In the genomic region with DNA sequence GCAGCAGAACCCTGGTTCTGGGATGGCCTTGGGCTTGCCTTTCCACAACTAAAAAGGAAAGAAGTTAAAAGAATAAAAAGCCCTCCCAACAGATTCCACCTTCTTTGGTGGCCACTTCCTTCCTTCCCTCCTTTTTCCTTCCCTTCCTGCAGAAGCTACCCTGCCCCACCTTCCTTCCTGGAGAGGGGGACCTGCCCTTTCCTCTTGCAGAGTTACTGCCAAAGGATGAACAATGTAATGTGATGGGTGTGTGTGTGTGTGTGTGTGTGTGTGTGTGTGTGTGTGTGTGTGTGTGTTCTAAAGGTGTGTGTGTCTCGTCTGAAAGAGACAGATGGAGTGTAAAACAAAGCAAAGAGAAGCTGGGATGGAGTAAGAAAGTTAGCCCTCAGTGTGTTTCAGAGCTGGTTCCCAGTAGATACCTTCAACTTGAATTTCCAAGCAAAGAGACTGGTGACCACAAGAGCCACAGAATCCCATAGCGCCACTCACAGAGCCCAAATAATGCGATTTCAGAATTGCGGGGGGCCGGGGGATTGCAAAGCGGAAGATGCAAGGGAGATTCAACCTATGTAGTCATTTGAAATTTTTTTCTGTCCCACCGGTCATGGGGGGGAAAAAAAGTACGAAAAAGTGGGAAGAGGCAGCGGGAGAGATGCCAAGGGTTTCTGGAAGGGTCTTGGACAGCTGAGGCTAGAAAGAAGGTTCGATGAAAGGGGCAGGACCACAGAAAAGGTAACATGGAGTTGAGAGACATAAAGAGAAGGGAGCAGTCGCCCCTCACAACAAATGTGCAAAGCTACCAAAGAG, we compare ENCODE assay signal across 8 mouse cellular contexts. TPM values are rescaled to one million over a fixed set of nuclear protein-coding genes. Genes with fewer than 3 reads are reported as not detected.
A peak's percentile ranks its signal among the peaks of the same experiment; 100 is the strongest.
DNase-seq lines count a peak whose midpoint lies in the region; ATAC-seq and TF ChIP-seq lines count a peak whose summit lies in the region.

No protein-coding gene starts in this region.

- TF ChIP-seq CTCF in lung, adult 2 months (IDR thresholded peaks at IDR 0.05; ENCODE audit: insufficient read depth, low read length), result no peak

- peak overlapping the region; percentile 98 for H3K27ac ChIP-seq in forebrain, embryonic 11.5 days (ENCODE audit: low read depth, low read length)

- no peak for DNase-seq in lung, adult 2 months
- no peak for DNase-seq in lung, postnatal 25 days (ENCODE audit: low spot score)
- no peak for DNase-seq in forebrain, embryonic 11.5 days (ENCODE audit: low spot score)
- peak; percentile 60 for DNase-seq in kidney, postnatal 14 days
- no peak for DNase-seq in urinary bladder, postnatal 14 days (ENCODE audit: low spot score)
- no peak for DNase-seq in cerebellum, adult 8-10 months
- DNase-seq in T-cell, adult 2 months (ENCODE audit: low spot score), result no peak

- H3K36me3 ChIP-seq in forebrain, embryonic 11.5 days (ENCODE audit: control insufficient read depth, insufficient read depth, low read length), result no peaks in the 10 kb centered on the region
- no peaks in the 10 kb centered on the region for H3K36me3 ChIP-seq in myocyte (ENCODE audit: control insufficient read depth, insufficient read depth)

- no peaks in the 10 kb centered on the region for H3K9me3 ChIP-seq in forebrain, embryonic 11.5 days (ENCODE audit: control insufficient read depth, low read length)

- H3ac ChIP-seq in myocyte (ENCODE audit: control insufficient read depth, insufficient read length), result no peak overlapping the region

- peak overlapping the region; percentile 67 for H3K4me2 ChIP-seq in forebrain, embryonic 11.5 days (ENCODE audit: low read depth, low read length, severe bottlenecking)
- peak overlapping the region; percentile 93 for H3K4me2 ChIP-seq in myocyte (ENCODE audit: low read depth)

- H3K4me3 ChIP-seq in lung, adult 2 months (replicated peaks; ENCODE audit: extremely low read depth, low read depth, low read length), result peak overlapping the region; percentile 49
- H3K4me3 ChIP-seq in forebrain, embryonic 11.5 days (ENCODE audit: low read depth, low read length), result peak overlapping the region; percentile 18
- H3K4me3 ChIP-seq in myocyte, result peak overlapping the region; percentile 21

- WGBS in lung, adult 2 months, result 25% methylated on average over 11 of the region's 11 CpGs
- 2% methylated on average over 11 of the region's 11 CpGs for WGBS in forebrain, embryonic 11.5 days

- no peak for ATAC-seq in forebrain, embryonic 11.5 days (replicated peaks; ENCODE audit: low FRiP score)

- H3K27me3 ChIP-seq in forebrain, embryonic 11.5 days (ENCODE audit: control insufficient read depth, insufficient read depth, low read length), result no peaks in the 10 kb centered on the region
- H3K27me3 ChIP-seq in myocyte (ENCODE audit: control insufficient read depth, insufficient read depth, insufficient read length), result no peaks in the 10 kb centered on the region

- peak overlapping the region; percentile 65 for H3K9ac ChIP-seq in forebrain, embryonic 11.5 days (ENCODE audit: low read length)

- no peaks in the 10 kb centered on the region for H3K79me2 ChIP-seq in myocyte (ENCODE audit: control insufficient read depth, insufficient read depth)

- peaks cover 21% of the 10 kb centered on the region for H3K4me1 ChIP-seq in lung, adult 2 months (ENCODE audit: control insufficient read depth, insufficient read depth, low read length)
- peaks cover 31% of the 10 kb centered on the region for H3K4me1 ChIP-seq in forebrain, embryonic 11.5 days (replicated peaks; ENCODE audit: control insufficient read depth, insufficient read depth, low read length)

- TF ChIP-seq POLR2A in lung, adult 2 months (IDR thresholded peaks at IDR 0.05; ENCODE audit: borderline replicate concordance, extremely low read depth, low read depth, low read length), result no peak
- TF ChIP-seq POLR2A in myocyte (IDR thresholded peaks at IDR 0.05; ENCODE audit: insufficient read length, low read depth), result no peak

TF ChIP-seq in myocyte, 11 proteins besides CTCF, POLR2A, EP300 and RAD21:
- TF ChIP-seq REST (IDR thresholded peaks at IDR 0.05; ENCODE audit: insufficient read depth, insufficient read length) (no peak), POLR2AphosphoS2 (IDR thresholded peaks at IDR 0.05; ENCODE audit: insufficient read length, low read depth) (no peak), TCF12 (IDR thresholded peaks at IDR 0.05; ENCODE audit: insufficient read depth, poor library complexity, severe bottlenecking) (no peak)

RNA-seq across cellular contexts. Expression of a gene that starts 17.1 kb away (rescaled TPM):
- 38.1 and 42.8 TPM in 2 replicates for polyA plus RNA-seq in lung, adult 2 months (2012; rRNA removed)
- polyA plus RNA-seq in forebrain, embryonic 11.5 days (2014; fragmentation: Nextera tagmentation; extraction: Ambion mirVana), result 19.4 and 28.0 TPM in 2 replicates
- polyA plus RNA-seq in myocyte (2012; fragmentation: generic; extraction: Trizol), result 21.1 TPM
